Mouse (Mus musculus) subcutaneous adipose tissue, adult 2 months (tissue): ENCODE measurements around the gene Stab1. TPM values are rescaled to one million over a fixed set of nuclear protein-coding genes. Genes with fewer than 3 reads are reported as not detected.

Experiments used
- polyA plus RNA-seq: library from polyadenylated mRNA; depleted of rRNA; stranded (reverse); fragments of >200 nt; gene quantifications from 2 replicates; pipeline ENCODE4 v1.2.3, GENCODE M21; 2012; ENCODE audit warnings: low replicate concordance; rRNA removed

The Stab1 gene
- polyA plus RNA-seq: 161 and 184 TPM in 2 replicates

GRCm38 (mm10) chr14:31168425-31168824 is at the start of gene Stab1:
TSS of gene Stab1 (minus strand) at chr14:31168641.

GRCm38 (mm10) chr14:31217666-31218065 is 49.2 kb upstream of the Stab1 start, which contains the start of gene Sema3g:
TSS of gene Sema3g (plus strand) at chr14:31217860.

DNA sequence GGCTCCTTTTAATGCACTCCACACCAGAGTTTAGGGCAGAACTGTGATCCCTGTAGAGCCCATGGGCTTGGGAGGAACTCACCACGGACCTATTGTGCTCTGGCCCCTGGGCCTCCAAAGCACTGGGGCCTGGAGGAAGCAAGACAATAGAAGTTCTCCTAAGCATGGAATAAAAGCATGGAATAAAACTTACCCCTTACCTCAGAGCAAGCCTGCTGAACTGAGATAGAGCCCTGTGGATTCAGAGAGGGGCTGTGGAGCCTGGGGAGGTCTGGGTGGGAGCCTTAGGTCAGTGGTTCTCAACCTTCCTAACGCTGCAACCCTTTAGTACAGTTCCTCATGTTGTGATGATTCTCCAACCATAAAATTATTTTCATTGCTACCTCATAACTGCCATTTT is 48.4 kb upstream of the Stab1 start, which contains the start of gene Nisch:
Gene Nisch, minus strand, starts transcription at position 101 of the 400 bp plus-strand sequence.

GRCm38 (mm10) chr14:31208084-31208483 is 39.6 kb upstream of the Stab1 start, which contains the start of gene Tnnc1:
TSS of gene Tnnc1 (plus strand) at chr14:31208312.

DNA sequence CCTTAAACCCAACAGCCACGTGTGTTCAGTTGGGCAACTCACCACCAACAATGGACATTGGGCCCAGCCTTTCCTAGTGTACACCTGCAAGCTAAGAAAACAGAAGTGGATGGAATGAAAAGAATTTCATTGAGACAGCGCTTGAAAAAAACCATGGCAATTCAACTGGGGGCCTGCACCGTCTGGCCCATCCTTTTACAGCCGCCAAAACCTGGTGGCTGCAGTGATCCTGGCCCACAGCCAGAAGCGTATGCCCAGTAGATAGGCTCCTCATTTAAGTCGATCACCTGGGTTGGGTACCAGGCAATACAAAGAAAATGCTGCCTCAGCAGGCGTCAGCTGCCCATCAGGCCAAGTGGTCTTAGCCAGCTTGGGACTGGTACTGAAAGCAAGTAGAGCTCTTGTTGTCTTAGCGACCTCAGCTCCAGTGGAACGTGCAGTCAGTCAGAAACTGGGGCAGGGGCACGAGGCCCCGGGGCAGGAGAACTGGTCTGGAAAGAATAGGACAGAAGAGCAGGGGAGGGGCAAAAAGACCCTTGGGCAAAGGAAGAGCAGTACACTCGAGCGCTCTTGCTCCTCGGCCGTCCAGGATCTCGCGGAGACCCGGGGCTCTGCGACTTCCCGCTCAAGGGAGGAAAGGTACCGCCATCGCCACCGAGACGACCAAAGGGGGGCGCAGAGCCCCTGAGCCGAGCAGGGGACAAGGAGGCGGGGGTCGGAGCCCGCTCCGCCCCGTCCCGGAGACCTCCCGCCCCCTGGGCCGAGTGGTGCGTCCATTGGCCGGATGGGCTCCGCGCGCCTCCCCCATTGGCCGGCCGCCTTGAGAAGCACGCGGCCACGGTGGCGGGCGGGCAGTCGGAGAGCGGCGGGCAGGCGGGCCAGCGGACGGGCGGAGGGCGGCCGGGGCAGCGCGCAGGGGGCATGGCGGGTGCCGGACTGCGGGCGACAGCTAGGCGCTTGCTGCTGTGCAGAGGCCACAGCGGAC is 37.9 kb downstream of the Stab1 start, which contains the start of gene Nt5dc2:
Gene Nt5dc2, plus strand, starts transcription at position 818 of the 985 bp plus-strand sequence.

GRCm38 (mm10) chr14:31128826-31129219 is 39.6 kb downstream of the Stab1 start, which contains the start of gene Smim4:
TSS of gene Smim4 (minus strand) at chr14:31128956.

Other genes starting within 250 kb of the Stab1 start
- 0.43 and 1.0 TPM in 2 replicates for gene Itih3, start 244.9 kb downstream of the Stab1 start, polyA plus RNA-seq
- gene Itih1, start 225.4 kb downstream of the Stab1 start, polyA plus RNA-seq: 0.17 and 0.46 TPM in 2 replicates
- gene Nek4, start 217.3 kb downstream of the Stab1 start, polyA plus RNA-seq: 3.1 and 5.7 TPM in 2 replicates
- 32.5 and 46.0 TPM in 2 replicates for gene Glt8d1, start 167.2 kb downstream of the Stab1 start, polyA plus RNA-seq
- 208 and 223 TPM in 2 replicates for gene Spcs1, start 167.0 kb downstream of the Stab1 start, polyA plus RNA-seq
- gene Pbrm1, start 149.5 kb downstream of the Stab1 start, polyA plus RNA-seq: 10.7 and 21.0 TPM in 2 replicates
- 16.2 and 42.3 TPM in 2 replicates for gene Gnl3, start 149.5 kb downstream of the Stab1 start, polyA plus RNA-seq
- gene Smim4, start 39.7 kb downstream of the Stab1 start, polyA plus RNA-seq: 24.2 and 50.4 TPM in 2 replicates
- gene Nt5dc2, start 37.6 kb downstream of the Stab1 start, polyA plus RNA-seq: 27.5 and 77.3 TPM in 2 replicates
- gene Tnnc1, start 39.7 kb upstream of the Stab1 start, polyA plus RNA-seq: 0.19 and 0.75 TPM in 2 replicates
- 317 and 568 TPM in 2 replicates for gene Nisch, start 48.3 kb upstream of the Stab1 start, polyA plus RNA-seq
- 17.6 and 29.3 TPM in 2 replicates for gene Sema3g, start 49.2 kb upstream of the Stab1 start, polyA plus RNA-seq
- 5.5 and 6.4 TPM in 2 replicates for gene Phf7, start 82.7 kb upstream of the Stab1 start, polyA plus RNA-seq
- gene Bap1, start 82.8 kb upstream of the Stab1 start, polyA plus RNA-seq: 49.3 and 71.2 TPM in 2 replicates
- 0.67 and 6.9 TPM in 2 replicates for gene Dnah1, start 155.3 kb upstream of the Stab1 start, polyA plus RNA-seq
- 16.2 and 18.6 TPM in 2 replicates for gene Capn7, start 168.0 kb upstream of the Stab1 start, polyA plus RNA-seq